Mouse (Mus musculus) adrenal gland, postnatal 10 days (tissue): ENCODE measurements around the gene Agap1. TPM values are rescaled to one million over a fixed set of nuclear protein-coding genes. Genes with fewer than 3 reads are reported as not detected.

Experiments
- DNase-seq: peaks from one replicate; pipeline ENCODE4 v3.0.0; 2021; ENCODE audit warnings: mixed read lengths
- total RNA-seq, 2 experiments: library from RNA; stranded (reverse); gene quantifications; 2 replicates each; pipeline ENCODE4 v1.2.3; 2021

Agap1 gene
- total RNA-seq, 2 experiments from 2014 or later, result 48.5 to 58.7 TPM

- no peak for DNase-seq
Measured at GRCm38 (mm10) chr1:89666154-89666553, 211.5 kb downstream of the Agap1 start.

GRCm38 (mm10) chr1:89667387-89667786, 212.8 kb downstream of the Agap1 start:
- no peak for DNase-seq

DNA sequence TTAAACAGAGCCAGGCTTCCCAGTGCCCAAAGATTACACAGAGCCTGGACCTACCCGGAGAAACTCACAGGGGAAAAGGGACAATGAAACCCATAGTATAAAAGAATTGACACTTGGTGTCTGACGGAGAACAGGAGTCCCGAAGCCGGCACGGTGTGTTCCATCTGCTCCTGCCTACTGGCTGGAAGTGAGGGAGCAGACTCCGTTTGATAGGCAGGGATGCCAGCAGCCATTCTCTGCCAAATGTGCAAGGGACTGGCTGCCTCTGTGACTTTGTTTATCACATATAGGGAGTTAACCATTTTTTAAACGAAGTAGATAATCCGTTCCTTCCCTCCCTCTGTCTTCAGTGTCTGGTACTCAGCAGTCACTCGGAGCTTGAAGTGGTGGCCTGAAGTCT, 214.0 kb downstream of the Agap1 start:
- DNase-seq, result no peak

DNA sequence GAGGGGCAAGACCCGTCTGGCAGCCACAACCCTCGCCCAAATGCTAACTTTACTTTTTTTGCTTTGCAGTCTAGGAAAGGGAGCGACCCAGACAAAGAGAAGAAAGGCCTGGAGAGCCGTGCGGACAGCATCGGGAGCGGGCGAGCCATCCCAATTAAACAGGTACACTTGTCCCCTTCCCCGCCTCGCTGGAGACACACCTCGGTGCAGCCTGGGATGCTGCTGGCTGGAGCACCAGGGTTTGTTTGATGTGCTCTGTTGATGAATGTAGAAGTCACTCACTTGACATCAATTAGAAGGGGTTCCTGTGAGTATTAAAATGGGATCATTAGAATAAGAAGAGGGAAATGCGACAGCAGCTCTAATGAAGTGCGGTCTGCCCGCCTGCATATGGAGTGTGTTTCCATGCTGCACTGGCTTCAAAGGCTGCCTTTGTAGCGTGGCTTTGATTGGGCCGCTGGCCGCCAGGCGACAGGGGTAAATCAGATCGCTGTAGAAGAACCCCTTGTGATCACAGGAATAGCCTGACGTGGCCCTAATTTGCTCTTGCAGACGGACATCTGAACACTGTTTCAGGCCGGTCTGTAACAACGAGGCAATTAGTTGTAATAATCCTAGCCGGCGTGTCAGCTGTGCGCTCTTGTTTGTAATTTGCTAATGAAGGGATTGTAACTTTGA, 216.6 kb downstream of the Agap1 start:
- no peak for DNase-seq

DNA sequence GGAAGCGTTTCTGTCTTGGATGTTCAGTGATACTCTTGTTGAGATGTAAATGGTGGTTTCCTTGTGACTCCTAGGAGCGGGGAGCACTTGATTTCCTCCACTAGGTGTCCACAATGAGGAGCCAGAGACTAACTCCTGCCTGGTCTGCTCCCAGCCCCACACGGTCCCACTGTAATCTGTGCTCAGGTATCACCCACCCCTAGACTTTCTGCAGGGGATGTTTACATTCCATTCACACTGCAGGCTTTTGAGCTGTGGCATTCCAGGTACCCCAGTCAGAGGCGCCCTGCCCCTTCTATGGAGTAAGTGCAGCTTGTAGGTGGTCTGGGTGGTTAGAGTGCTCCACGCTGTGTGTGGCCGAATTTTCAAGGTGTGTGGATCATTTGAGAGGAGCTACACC, 218.5 kb downstream of the Agap1 start:
- DNase-seq, result no peak

- DNase-seq, result no peak
Measured at GRCm38 (mm10) chr1:89673686-89674085, 219.1 kb downstream of the Agap1 start.

- DNase-seq, result no peak
Measured at GRCm38 (mm10) chr1:89674681-89675080, 220.1 kb downstream of the Agap1 start.

DNA sequence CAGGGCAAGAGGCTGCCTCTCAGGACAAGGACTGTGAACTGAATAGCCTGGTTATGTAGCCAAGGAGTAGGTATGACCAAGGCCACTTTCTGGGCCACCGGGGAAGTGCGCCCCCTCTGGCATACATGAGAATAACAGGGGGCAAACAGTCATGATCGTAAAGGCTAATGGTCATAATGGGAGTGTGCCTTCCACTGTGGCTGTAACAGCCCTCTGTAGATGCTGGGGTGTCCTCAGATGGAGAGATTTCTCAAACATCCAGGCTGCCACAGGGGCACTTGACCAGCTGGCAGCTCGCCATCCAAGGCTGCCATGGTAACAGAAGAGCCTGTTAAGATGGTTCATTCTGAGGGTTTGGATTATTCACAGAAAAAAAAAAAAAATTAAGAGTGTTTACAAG, 221.8 kb downstream of the Agap1 start:
- peak; percentile 28 for DNase-seq

DNA sequence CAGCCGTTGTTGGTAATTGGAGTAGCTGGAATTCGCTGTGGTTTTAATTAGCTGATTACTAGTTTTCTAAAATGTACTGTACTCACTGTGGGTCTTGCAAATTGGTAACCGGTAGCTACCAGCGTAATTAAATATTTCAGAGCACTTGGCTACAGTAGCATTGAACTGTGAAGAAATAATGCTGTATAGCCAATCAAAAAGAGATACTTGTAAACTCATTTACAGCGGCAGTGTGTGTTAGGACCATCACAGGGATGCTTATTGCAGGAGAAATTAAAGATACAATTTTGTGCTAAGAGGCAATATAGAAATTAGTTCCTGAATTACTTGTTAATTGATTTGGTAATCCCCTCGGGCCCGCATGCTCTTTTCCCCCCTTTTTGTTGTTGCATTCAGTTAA, 226.1 kb downstream of the Agap1 start:
- no peak for DNase-seq

DNA sequence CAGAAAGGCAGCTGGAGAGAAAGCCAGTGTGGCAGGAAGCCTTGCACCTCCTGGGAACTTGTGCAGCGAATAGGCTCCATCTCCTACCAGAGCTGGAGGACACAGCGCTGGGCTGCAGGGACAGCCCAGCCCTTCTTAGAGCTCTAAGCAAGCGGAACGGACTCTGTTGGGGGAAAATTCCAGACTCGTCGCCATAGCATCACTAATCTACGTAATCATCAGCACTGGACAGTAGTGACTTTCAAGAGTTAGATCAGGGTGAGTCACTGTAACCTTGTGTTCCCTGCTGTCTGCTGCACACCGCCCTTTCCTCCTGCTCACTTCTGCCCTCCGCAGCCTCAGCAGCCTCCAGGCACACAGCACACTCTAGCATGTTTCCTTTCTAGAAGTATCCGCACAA, 234.3 kb downstream of the Agap1 start:
- DNase-seq, result peak; percentile 58

- no peak for DNase-seq
Measured at GRCm38 (mm10) chr1:89689544-89690212, 235.1 kb downstream of the Agap1 start.

- no peak for DNase-seq
Measured at GRCm38 (mm10) chr1:89691096-89691495, 236.5 kb downstream of the Agap1 start.

DNA sequence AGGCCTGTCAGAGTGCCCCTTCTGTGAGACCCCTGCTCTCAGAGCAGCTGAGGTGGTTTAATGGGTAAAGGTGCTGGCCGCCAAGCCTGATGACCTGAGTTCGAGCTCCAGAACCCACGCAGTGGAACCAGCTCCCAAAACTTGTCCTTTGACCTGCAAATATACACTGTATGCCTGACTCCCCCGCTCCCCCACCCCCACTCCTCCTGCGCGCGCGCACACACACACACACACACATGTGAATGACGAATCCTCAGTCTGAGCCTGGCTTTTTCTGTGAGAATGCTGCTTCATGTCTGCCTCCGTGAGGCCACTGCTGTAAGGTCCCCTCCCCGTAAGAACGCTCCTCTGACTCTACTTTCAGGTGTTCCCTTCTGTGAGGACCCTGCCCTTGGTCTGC, 237.8 kb downstream of the Agap1 start:
- DNase-seq, result no peak

- DNase-seq, result no peak
Measured at GRCm38 (mm10) chr1:89694916-89695315, 240.3 kb downstream of the Agap1 start.

GRCm38 (mm10) chr1:89697241-89697640, 242.6 kb downstream of the Agap1 start:
- peak; percentile 19 for DNase-seq

DNA sequence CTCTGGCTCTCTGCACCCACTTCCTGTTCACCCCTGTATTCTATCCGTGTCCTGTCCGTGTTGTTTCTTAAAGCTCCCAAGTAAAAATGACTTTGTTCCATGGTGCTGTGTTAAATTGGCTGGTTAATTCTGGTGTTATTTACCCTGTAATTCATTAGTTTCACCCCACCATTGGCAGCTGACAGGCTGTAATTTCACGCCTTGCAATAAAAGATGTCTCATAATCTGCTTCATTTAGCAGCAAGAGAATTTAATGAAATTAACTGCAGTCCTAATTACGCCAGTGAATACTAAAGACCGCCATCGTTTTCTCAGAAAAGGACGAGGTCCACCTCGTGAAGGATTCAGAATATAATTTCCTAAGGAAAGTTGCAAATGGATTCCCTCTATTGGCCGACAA, 245.6 kb downstream of the Agap1 start:
- no peak for DNase-seq

- no peak for DNase-seq
Measured at GRCm38 (mm10) chr1:89701162-89701730, 246.6 kb downstream of the Agap1 start.

DNA sequence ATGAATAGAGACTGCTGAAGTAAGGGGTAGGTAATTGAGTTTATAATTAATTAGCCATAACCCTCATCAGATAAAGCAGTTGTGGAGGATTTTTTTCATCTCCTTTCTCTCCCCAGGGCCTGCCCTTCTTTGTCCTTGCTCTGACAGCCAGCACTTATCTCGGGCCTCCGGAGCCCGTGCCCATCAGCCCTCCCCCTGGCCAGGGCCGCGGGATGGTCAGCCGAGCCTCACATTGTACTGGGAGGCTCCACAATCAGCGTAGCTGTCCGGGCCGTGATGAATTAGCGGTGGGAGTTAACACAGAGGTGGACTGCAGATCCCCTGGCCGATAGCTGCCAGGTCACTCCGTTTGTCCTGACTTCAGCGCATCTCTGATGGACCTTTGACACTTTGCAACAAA, 248.7 kb downstream of the Agap1 start:
- peak; percentile 54 for DNase-seq

- no peak for DNase-seq
Measured at GRCm38 (mm10) chr1:89705670-89706069, 251.1 kb downstream of the Agap1 start.

DNA sequence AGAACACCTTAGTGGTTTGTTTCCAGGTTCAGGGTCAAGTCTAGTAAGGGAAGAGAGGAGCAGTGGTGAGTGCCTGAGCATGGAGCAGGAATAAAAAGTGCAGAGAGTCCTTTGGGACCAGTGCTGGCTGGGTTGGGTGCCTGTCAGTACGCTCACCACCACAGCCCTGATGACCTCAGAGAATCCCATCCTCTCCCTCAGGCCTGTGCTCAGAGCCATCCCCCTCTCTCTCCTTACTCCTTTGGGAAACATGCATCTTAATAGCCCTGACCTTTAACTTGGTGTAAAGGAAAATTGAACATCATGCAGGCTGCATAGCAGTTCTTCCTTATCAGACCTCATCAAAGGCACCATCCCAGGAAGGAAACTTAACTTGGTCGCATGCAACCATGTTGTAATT, 252.3 kb downstream of the Agap1 start:
- DNase-seq, result no peak

GRCm38 (mm10) chr1:89707756-89708480, 253.3 kb downstream of the Agap1 start:
- no peak for DNase-seq

- no peak for DNase-seq
Measured at GRCm38 (mm10) chr1:89709824-89710223, 255.2 kb downstream of the Agap1 start.

- no peak for DNase-seq
Measured at GRCm38 (mm10) chr1:89713681-89714080, 259.1 kb downstream of the Agap1 start.
